Mouse (Mus musculus) midbrain, embryonic 10.5 days (tissue): ENCODE data around the gene Med20. TPM values are rescaled to one million over a fixed set of nuclear protein-coding genes. Genes with fewer than 3 reads are reported as not detected.

Source experiments
- DNase-seq: peaks from one replicate; pipeline ENCODE4 v3.0.0-alpha.2; 2017; ENCODE audit warnings: low spot score
- H3K27ac ChIP-seq: fragments of 300-500 bp; sonication (generic); replicated peaks from 2 replicates; pipeline ENCODE4 v1.5.1; 2016; ENCODE audit warnings: mild to moderate bottlenecking
- H3K27me3 ChIP-seq: fragments of 300-500 bp; sonication (generic); 2 replicates; pipeline ENCODE4 v1.6.1; 2016; ENCODE audit warnings: low read depth, mild to moderate bottlenecking; ENCODE audit not compliant: poor library complexity, severe bottlenecking
- H3K36me3 ChIP-seq: fragments of 300-500 bp; sonication (generic); 2 replicates; pipeline ENCODE4 v1.6.1; 2016; ENCODE audit warnings: mild to moderate bottlenecking, moderate library complexity
- H3K4me1 ChIP-seq: fragments of 300-500 bp; sonication (generic); 2 replicates; pipeline ENCODE4 v1.6.1; 2016
- H3K4me3 ChIP-seq: fragments of 300-500 bp; sonication (generic); 2 replicates; pipeline ENCODE4 v1.5.1; 2016; ENCODE audit warnings: mild to moderate bottlenecking, moderate library complexity
- H3K9me3 ChIP-seq: fragments of 300-500 bp; sonication (generic); replicated peaks from 2 replicates; pipeline ENCODE4 v1.6.1; 2016; ENCODE audit warnings: mild to moderate bottlenecking
- WGBS: fragments of 180-500 bp; shearing (Covaris S2); methylation state at CpG from one replicate; pipeline ENCODE4 v1.1.7; 2016; 5-methylcytosine and 5-hydroxymethylcytosine counted together
- polyA plus RNA-seq: library from polyadenylated mRNA; unstranded; fragments of >200 nt; fragmentation: Nextera tagmentation; extraction: Ambion mirVana; gene quantifications from 2 replicates; pipeline ENCODE4 v1.2.1, GENCODE M21; 2016

Gene Med20
- polyA plus RNA-seq, 1 experiment from 2014 or later: 45.9 TPM

DNA sequence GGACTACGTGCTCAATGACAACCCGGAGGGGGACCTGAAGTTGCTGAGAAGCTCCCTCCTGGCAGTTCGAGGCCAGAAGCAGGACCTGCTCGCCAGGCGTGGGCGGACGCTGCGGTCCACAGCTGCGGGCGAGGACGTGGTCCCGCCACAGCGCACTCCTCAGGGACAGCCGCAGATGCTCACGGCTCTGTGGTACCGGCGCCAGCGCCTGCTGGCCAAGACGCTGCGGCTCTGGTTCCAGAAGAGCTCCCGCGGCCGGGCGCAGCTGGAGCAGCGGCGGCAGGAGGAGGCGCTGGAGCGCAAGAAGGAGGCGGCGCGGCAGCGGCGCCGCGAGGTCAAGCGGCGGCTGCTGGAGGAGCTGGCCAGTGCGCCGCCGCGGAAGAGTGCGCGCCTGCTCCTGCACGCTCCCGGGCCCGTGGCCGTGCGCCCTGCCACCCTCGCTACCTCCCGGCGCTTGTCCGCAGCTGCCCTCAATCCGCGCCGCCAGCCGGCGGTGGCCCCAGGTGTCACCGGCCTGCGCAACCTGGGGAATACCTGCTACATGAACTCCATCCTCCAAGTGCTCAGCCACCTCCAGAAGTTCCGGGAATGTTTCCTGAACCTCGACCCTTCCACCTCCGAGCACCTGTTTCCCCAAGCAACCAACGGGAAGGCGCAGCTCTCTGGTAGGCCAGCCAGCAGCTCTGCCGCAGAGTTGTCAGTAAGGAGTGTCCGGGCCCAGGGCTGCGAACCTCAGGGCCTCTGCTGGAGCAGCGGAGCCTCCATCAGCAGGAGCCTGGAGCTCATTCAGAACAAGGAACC lies 61.1 kb downstream of the Med20 start:
- Histone ChIP-seq H3K9me3 (no peaks in the 10 kb centered on the region), H3K4me3 (peak overlapping the region; percentile 59), H3K4me1 (peaks cover 27% of the 10 kb centered on the region), H3K36me3 (peaks cover 36% of the 10 kb centered on the region), H3K27ac (peak overlapping the region; percentile 75), H3K27me3 (peaks cover 53% of the 10 kb centered on the region)
- DNase-seq: peak; percentile 72
- 4% methylated on average over 68 of the region's 68 CpGs for WGBS

Other genes with a start within 250 kb of the Med20 start
- gene Mrps10, start 242.7 kb upstream of the Med20 start, polyA plus RNA-seq: 83.8 and 84.2 TPM in 2 replicates
- 1.2 and 2.2 TPM in 2 replicates for gene Guca1b, start 226.2 kb upstream of the Med20 start, polyA plus RNA-seq
- gene Guca1a, start 211.0 kb upstream of the Med20 start, polyA plus RNA-seq: 5.2 and 5.8 TPM in 2 replicates
- gene AI661453, start 175.0 kb upstream of the Med20 start, polyA plus RNA-seq: 0.15 and 0.20 TPM in 2 replicates
- gene 1700001C19Rik, start 174.2 kb upstream of the Med20 start, polyA plus RNA-seq: 0.21 and 0.33 TPM in 2 replicates
- 31.4 and 33.8 TPM in 2 replicates for gene Taf8, start 109.3 kb upstream of the Med20 start, polyA plus RNA-seq
- 270 and 341 TPM in 2 replicates for gene Ccnd3, start 106.5 kb upstream of the Med20 start, polyA plus RNA-seq
- gene Bysl, start 90 bp upstream of the Med20 start, polyA plus RNA-seq: 41.2 and 41.9 TPM in 2 replicates
- 1.4 and 2.2 TPM in 2 replicates for gene Gm20517, start within 50 bp of the Med20 start, polyA plus RNA-seq
- 4.9 and 7.3 TPM in 2 replicates for gene Usp49, start 19.1 kb downstream of the Med20 start, polyA plus RNA-seq
- 363 and 364 TPM in 2 replicates for gene Tomm6, start 76.8 kb downstream of the Med20 start, polyA plus RNA-seq
- 10.3 and 13.6 TPM in 2 replicates for gene Frs3, start 77.4 kb downstream of the Med20 start, polyA plus RNA-seq
- gene Gm21981, start 82.9 kb downstream of the Med20 start, polyA plus RNA-seq: 0.44 and 0.48 TPM in 2 replicates
- 0.35 and 0.44 TPM in 2 replicates for gene Prickle4, start 83.2 kb downstream of the Med20 start, polyA plus RNA-seq
- gene Pgc, start 115.3 kb downstream of the Med20 start, polyA plus RNA-seq: 0.19 TPM in 1 of 2 replicates, not detected in the other
- gene Tfeb, start 125.4 kb downstream of the Med20 start, polyA plus RNA-seq: 1.9 and 2.3 TPM in 2 replicates
- gene Mdfi, start 223.1 kb downstream of the Med20 start, polyA plus RNA-seq: 10.6 and 12.9 TPM in 2 replicates